Mouse (Mus musculus) lung, postnatal 36 days (tissue): ENCODE results near the gene Smad3.
A peak's percentile ranks its signal among the peaks of the same experiment; 100 is the strongest.

ENCODE experiments used
- DNase-seq: peaks from one replicate; pipeline ENCODE4 v3.0.0; 2022; ENCODE audit warnings: mixed read lengths

The Smad3 gene

GRCm38 (mm10) chr9:63614018-63614985, 143.5 kb downstream of the Smad3 start:
- DNase-seq: peak; percentile 43

GRCm38 (mm10) chr9:63613569-63613968, 144.2 kb downstream of the Smad3 start:
- DNase-seq: peak; percentile 15

- peak; percentile 41 for DNase-seq
These were observed 145.0 kb downstream of the Smad3 start for GRCm38 (mm10) chr9:63612565-63613515.

GRCm38 (mm10) chr9:63611967-63612366, 145.8 kb downstream of the Smad3 start:
- peak; percentile 28 for DNase-seq

GRCm38 (mm10) chr9:63610841-63611366, 146.9 kb downstream of the Smad3 start:
- peak; percentile 42 for DNase-seq

GRCm38 (mm10) chr9:63610231-63610630, 147.6 kb downstream of the Smad3 start:
- DNase-seq: no peak

GRCm38 (mm10) chr9:63609776-63610175, 148.0 kb downstream of the Smad3 start:
- no peak for DNase-seq

GRCm38 (mm10) chr9:63609246-63609645, 148.5 kb downstream of the Smad3 start:
- no peak for DNase-seq

- no peak for DNase-seq
These were observed 149.8 kb downstream of the Smad3 start for GRCm38 (mm10) chr9:63608006-63608405.

- no peak for DNase-seq
These were observed 151.2 kb downstream of the Smad3 start for GRCm38 (mm10) chr9:63606594-63606993.

- no peak for DNase-seq
These were observed 153.9 kb downstream of the Smad3 start for GRCm38 (mm10) chr9:63603849-63604248.

- peak; percentile 96 for DNase-seq
These were observed 155.5 kb downstream of the Smad3 start, which contains the start of the genes Iqch and Aagab for GRCm38 (mm10) chr9:63602043-63602939. Iqch (minus strand) TSS chr9:63602493. Aagab (plus strand) TSS chr9:63602660.
